Mouse (Mus musculus): Measurements from ENCODE around the gene Proca1.
A peak's percentile ranks its signal among the peaks of the same experiment; 100 is the strongest.

Proca1 gene

GRCm38 (mm10) chr11:78240193-78240857, 47.1 kb downstream of the Proca1 start:
- no peak for DNase-seq

GRCm38 (mm10) chr11:78245261-78245626, 52.1 kb downstream of the Proca1 start:
- no peak for DNase-seq

- DNase-seq, result peak; percentile 90 to 91
These were observed 52.6 kb downstream of the Proca1 start, which contains the start of the genes Sdf2 and Supt6 for GRCm38 (mm10) chr11:78245627-78246317. Gene Sdf2 (plus strand): TSS chr11:78245746. Gene Supt6 (minus strand): TSS chr11:78245987.

DNA sequence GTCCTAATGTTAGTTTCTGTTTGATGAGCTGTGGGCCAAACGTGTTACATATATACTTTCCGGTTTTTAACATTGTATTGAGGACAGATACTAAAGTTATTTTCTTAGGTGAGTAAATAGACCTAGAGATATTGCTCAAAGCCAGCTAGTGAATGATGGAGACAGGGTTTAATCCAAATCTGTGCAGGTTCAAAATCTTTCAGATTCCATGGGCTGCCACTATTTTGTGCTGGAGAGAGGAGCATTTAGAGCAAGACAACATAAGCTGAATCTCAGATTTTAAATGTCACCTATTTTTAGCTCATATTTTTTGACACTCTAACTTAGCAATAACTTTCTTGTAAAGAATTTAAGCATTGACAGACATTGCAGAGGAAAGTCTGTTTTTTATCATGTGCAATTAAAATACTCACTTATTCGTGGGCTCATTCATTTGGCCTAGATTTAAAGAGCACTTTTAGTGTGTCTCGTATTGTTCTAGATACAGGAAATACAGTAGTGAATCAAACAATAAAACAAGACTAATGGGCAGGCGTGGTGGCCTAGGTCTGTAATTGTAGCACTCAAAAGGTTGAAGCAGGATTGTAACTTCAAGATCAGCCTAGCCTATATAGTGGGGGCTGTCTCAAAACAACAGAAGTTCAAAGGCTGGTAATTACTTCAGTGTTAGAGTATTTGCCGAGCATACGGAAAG, 53.3 kb downstream of the Proca1 start:
- DNase-seq, result no peak

- no peak for DNase-seq
These were observed 53.8 kb downstream of the Proca1 start for GRCm38 (mm10) chr11:78247012-78247348.

GRCm38 (mm10) chr11:78247727-78248140, 54.5 kb downstream of the Proca1 start:
- DNase-seq, result no peak
